ENCODE assay signal across 13 mouse cellular contexts in genomic region chr13:53017117-53017516, GRCm38 (mm10). TPM values are rescaled to one million over a fixed set of nuclear protein-coding genes. Genes with fewer than 3 reads are reported as not detected.
A peak's percentile ranks its signal among the peaks of the same experiment; 100 is the strongest.
DNase-seq lines count a peak whose midpoint lies in the region; ATAC-seq and TF ChIP-seq lines count a peak whose summit lies in the region.
"Had no signal": no experiment of that assay in that cellular context is flagged by ENCODE, and none has a peak within 500 bp of the region (broad histone marks: within the 10 kb centered on the region; RNA-seq: fewer than 3 reads in every experiment).

No protein-coding gene starts in this region.

- ATAC-seq in forebrain, postnatal 0 days: no peak
- ATAC-seq: forebrain, embryonic 14.5 days had no signal

- H3K4me2 ChIP-seq in forebrain, postnatal 0 days (ENCODE audit: low read depth): no peak overlapping the region
- H3K4me2 ChIP-seq: hindbrain, embryonic 15.5 days; neural tube, embryonic 12.5 days had no signal

- H3K9ac ChIP-seq in forebrain, postnatal 0 days: no peak overlapping the region
- H3K9ac ChIP-seq: hindbrain, embryonic 15.5 days; neural tube, embryonic 12.5 days had no signal

- no peaks in the 10 kb centered on the region for H3K9me3 ChIP-seq in forebrain, postnatal 0 days (ENCODE audit: low read length)
- H3K9me3 ChIP-seq in forebrain, embryonic 10.5 days: no peaks in the 10 kb centered on the region
- H3K9me3 ChIP-seq: hindbrain, embryonic 15.5 days; neural tube, embryonic 12.5 days had no signal

- peak; percentile 31; the same call in 1 of the 2 replicates for TF ChIP-seq CTCF in forebrain, postnatal 0 days (IDR thresholded peaks at IDR 0.05; ENCODE audit: low read depth)
- TF ChIP-seq CTCF in lung, adult 2 months (IDR thresholded peaks at IDR 0.05; ENCODE audit: insufficient read depth, low read length): peak; percentile 67
- peak; percentile 67 for TF ChIP-seq CTCF in bone marrow, adult 2 months (IDR thresholded peaks at IDR 0.05; ENCODE audit: control insufficient read depth, insufficient read depth, low read length)
- TF ChIP-seq CTCF in small intestine, adult 2 months (IDR thresholded peaks at IDR 0.05; ENCODE audit: extremely low read depth, insufficient read length, insufficient replicate concordance, low read depth, low read length): peak; percentile 42; the same call in 1 of the 2 replicates

- H3K27ac ChIP-seq in forebrain, postnatal 0 days (ENCODE audit: low read depth, low read length): no peak overlapping the region
- no peak overlapping the region for H3K27ac ChIP-seq in forebrain, embryonic 10.5 days
- H3K27ac ChIP-seq in bone marrow, adult 2 months (ENCODE audit: control insufficient read depth, insufficient read depth, low read depth, low read length, poor library complexity): no peak overlapping the region
- no peak overlapping the region for H3K27ac ChIP-seq in small intestine, adult 2 months (ENCODE audit: insufficient read depth, low read depth, low read length)
- H3K27ac ChIP-seq: hindbrain, embryonic 15.5 days; neural tube, embryonic 12.5 days had no signal

- no peaks in the 10 kb centered on the region for H3K4me1 ChIP-seq in forebrain, postnatal 0 days (ENCODE audit: insufficient read depth)
- H3K4me1 ChIP-seq in forebrain, embryonic 10.5 days: peaks cover 8% of the 10 kb centered on the region
- H3K4me1 ChIP-seq in lung, adult 2 months (ENCODE audit: control insufficient read depth, insufficient read depth, low read length): no peaks in the 10 kb centered on the region
- no peaks in the 10 kb centered on the region for H3K4me1 ChIP-seq in bone marrow, adult 2 months (ENCODE audit: control insufficient read depth, insufficient read depth, low read length)
- no peaks in the 10 kb centered on the region for H3K4me1 ChIP-seq in small intestine, adult 2 months (ENCODE audit: control insufficient read depth, insufficient read depth, insufficient read length, low read length)

- no peak for DNase-seq in forebrain, postnatal 0 days
- DNase-seq in forebrain, embryonic 10.5 days (ENCODE audit: extremely low spot score, low spot score): no peak
- no peak for DNase-seq in lung, adult 2 months
- no peak for DNase-seq in lung, postnatal 4 days
- no peak for DNase-seq in adrenal gland, postnatal 14 days
- DNase-seq in gastrocnemius, postnatal 25 days: no peak
- DNase-seq: B cell, adult 2 months; right cerebral cortex, postnatal 14 days had no signal

- H3K27me3 ChIP-seq in forebrain, postnatal 0 days (ENCODE audit: insufficient read depth, low read length): no peaks in the 10 kb centered on the region
- no peaks in the 10 kb centered on the region; the same call in 1 of the 2 replicates for H3K27me3 ChIP-seq in forebrain, embryonic 10.5 days (ENCODE audit: poor library complexity, severe bottlenecking)
- no peaks in the 10 kb centered on the region for H3K27me3 ChIP-seq in small intestine, adult 2 months (ENCODE audit: control insufficient read depth, insufficient read depth, low read length)
- H3K27me3 ChIP-seq: neural tube, embryonic 12.5 days had no signal

- WGBS in forebrain, postnatal 0 days: 76% methylated on average over 6 of the region's 6 CpGs
- 75% methylated on average over 6 of the region's 6 CpGs for WGBS in forebrain, embryonic 10.5 days
- 82% methylated on average over 6 of the region's 6 CpGs for WGBS in lung, adult 2 months
- WGBS in bone marrow, adult 2 months: 65% methylated on average over 6 of the region's 6 CpGs
- 72% methylated on average over 6 of the region's 6 CpGs for WGBS in small intestine, adult 2 months

- H3K4me3 ChIP-seq in forebrain, postnatal 0 days (ENCODE audit: low read depth, low read length): no peak overlapping the region
- no peak overlapping the region for H3K4me3 ChIP-seq in forebrain, embryonic 10.5 days
- no peak overlapping the region for H3K4me3 ChIP-seq in lung, adult 2 months (replicated peaks; ENCODE audit: extremely low read depth, low read depth, low read length)
- H3K4me3 ChIP-seq in bone marrow, adult 2 months (replicated peaks; ENCODE audit: control insufficient read depth, low read depth, low read length): no peak overlapping the region
- H3K4me3 ChIP-seq in small intestine, adult 2 months (ENCODE audit: low read depth, low read length): no peak overlapping the region
- H3K4me3 ChIP-seq: hindbrain, embryonic 15.5 days; neural tube, embryonic 12.5 days had no signal

- no peaks in the 10 kb centered on the region for H3K36me3 ChIP-seq in forebrain, postnatal 0 days (ENCODE audit: insufficient read depth)
- no peaks in the 10 kb centered on the region for H3K36me3 ChIP-seq in forebrain, embryonic 10.5 days (replicated peaks)
- no peaks in the 10 kb centered on the region for H3K36me3 ChIP-seq in small intestine, adult 2 months (ENCODE audit: control insufficient read depth, insufficient read depth, low read length)
- H3K36me3 ChIP-seq: hindbrain, embryonic 15.5 days; neural tube, embryonic 12.5 days had no signal

- no peak for TF ChIP-seq POLR2A in lung, adult 2 months (IDR thresholded peaks at IDR 0.05; ENCODE audit: borderline replicate concordance, extremely low read depth, low read depth, low read length)
- TF ChIP-seq POLR2A in bone marrow, adult 2 months (IDR thresholded peaks at IDR 0.05; ENCODE audit: borderline replicate concordance, control insufficient read depth, low read depth, low read length): no peak
- TF ChIP-seq POLR2A in small intestine, adult 2 months (IDR thresholded peaks at IDR 0.05; ENCODE audit: low read depth, low read length): no peak

RNA-seq across cellular contexts. Expression of gene Nfil3, which starts 36.2 kb away (rescaled TPM):
- 20.8 and 29.3 TPM in 2 replicates for total RNA-seq in forebrain, postnatal 0 days (2014; rRNA removed)
- 36.8 and 37.7 TPM in 2 replicates for polyA plus RNA-seq in forebrain, postnatal 0 days (2015; fragmentation: Nextera tagmentation; extraction: Ambion mirVana)
- 13.4 and 15.3 TPM in 2 replicates for polyA plus RNA-seq in forebrain, embryonic 10.5 days (2016; fragmentation: Nextera tagmentation; extraction: Ambion mirVana)
- 2.6 and 4.5 TPM in 2 replicates for polyA plus RNA-seq in lung, adult 2 months (2012; rRNA removed)
- 2.1 and 6.2 TPM in 2 replicates for polyA plus RNA-seq in bone marrow, adult 2 months (2011; ENCODE audit: insufficient read depth, insufficient read length, low replicate concordance, missing spikeins)
- 3.8 and 9.2 TPM in 2 replicates for polyA plus RNA-seq in small intestine, adult 2 months (2012; rRNA removed)
- total RNA-seq in adrenal gland, postnatal 14 days (2021): 49.1 and 87.9 TPM in 2 replicates
- 10 to 100 TPM; 21.4 to 53.7 TPM for total RNA-seq in gastrocnemius, postnatal 25 days (2021)
